Mouse (Mus musculus) layer of hippocampus, adult 18-20 months (tissue): Measurements from ENCODE around the gene Clcnka. TPM values are rescaled to one million over a fixed set of nuclear protein-coding genes. Genes with fewer than 3 reads are reported as not detected.

Source experiments
- DNase-seq, 2 experiments: peaks; one replicate each; pipeline ENCODE4 v3.0.0; 2022; ENCODE audit warnings: low spot score in 2 of 2
- microRNA-seq, 2 experiments: library from miRNA; unstranded; fragments of <30 nt; microRNA quantifications; one replicate each; pipeline ENCODE4 v1.2.0; 2021
- total RNA-seq, 2 experiments: library from RNA; stranded (reverse); gene quantifications; 2 replicates each; pipeline ENCODE4 v1.2.3; 2021

Gene Clcnka
- total RNA-seq, 2 experiments from 2014 or later, result not detected

DNA sequence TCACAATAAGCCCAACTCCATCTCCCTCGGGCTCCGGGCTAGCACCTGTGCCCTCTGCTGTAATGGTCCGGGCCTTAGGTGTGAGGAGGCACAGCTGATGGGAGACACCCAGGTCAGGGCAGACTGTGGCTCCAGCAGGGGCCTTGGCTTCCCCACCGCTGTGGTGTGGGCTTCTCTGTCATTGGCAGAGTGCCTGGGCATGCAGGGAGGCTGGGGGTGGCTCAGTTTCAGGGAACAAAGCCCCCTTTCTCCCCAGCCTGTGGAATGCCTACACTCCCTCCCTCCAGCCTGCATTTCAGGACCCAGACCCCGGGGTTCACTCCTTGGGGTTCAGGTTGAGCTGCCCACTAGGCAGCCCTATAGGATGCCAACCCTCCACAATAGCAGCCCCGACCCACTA, 62.3 kb downstream of the Clcnka start:
- DNase-seq, result no peak

DNA sequence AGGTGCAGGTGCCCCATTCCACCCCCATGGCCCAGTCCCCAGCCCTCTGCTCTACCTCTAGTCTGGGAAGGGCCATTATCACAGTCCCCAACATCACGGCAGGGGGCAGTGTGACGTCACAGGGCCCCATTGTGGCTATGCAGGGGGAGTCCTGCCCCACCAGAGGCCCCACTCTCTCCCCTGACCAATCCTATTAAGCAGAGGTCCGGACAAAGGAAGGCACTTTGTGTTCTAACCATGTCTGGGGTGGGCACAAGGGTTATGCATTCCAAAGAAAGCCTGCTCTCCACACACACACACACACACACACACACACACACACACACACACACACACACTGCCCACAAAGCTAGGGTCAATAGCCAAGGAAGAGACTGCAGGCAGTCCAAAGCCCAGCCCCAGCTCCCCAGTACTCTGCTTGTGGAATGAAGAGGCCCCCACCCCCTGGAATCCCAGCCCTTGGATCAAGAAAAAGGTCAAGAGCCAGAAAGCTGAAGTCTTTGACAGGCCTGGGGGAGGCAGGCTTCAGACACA, 63.2 kb downstream of the Clcnka start:
- DNase-seq, result no peak

DNA sequence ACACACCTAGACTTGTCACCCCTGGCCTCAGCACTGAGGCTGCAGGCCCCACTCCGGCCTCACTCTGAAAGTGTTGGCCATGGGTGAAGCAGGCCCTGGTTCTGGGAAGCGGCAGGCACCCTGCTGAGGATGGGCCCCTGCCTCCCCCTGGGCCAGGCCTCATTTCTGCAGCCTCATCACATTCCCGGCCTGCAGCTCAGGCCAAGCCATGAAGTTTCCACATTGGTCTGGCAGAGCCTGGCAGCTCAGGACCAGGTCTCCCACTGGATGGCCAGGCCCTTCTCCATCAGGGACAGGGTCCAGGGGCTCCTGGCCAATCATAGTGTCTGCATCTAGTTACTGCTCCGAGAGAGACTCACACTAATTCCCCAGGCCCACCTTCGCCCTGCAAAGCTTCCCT, 63.8 kb downstream of the Clcnka start:
- no peak for DNase-seq

Small RNAs within 50 kb of the gene (microRNA-seq; reads per million reads assigned to microRNA genes)
- 0 reads per million in 2 experiments for gene Gm25690

Other genes starting within 250 kb of the Clcnka start
- 1 to 10 TPM; 3.0 to 4.5 TPM for gene Rsg1, start 184.8 kb downstream of the Clcnka start, total RNA-seq
- gene Arhgef19, start 159.2 kb downstream of the Clcnka start, total RNA-seq, result 10 to 100 TPM; 19.3 to 19.9 TPM
- 1 to 10 TPM in 1 of 2 experiments, under 1 TPM in 1; 0.99 to 1.4 TPM for gene Epha2, start 97.5 kb downstream of the Clcnka start, total RNA-seq
- gene Fam131c, start 30.5 kb downstream of the Clcnka start, total RNA-seq, result 1 to 10 TPM; 3.1 to 3.9 TPM
- gene Clcnkb, start 17.3 kb upstream of the Clcnka start, total RNA-seq, result not detected
- not detected for gene Hspb7, start 22.1 kb upstream of the Clcnka start, total RNA-seq
- gene Srarp, start 37.4 kb upstream of the Clcnka start, total RNA-seq, result 1 to 10 TPM; 2.4 to 3.9 TPM
- gene Zbtb17, start 45.9 kb upstream of the Clcnka start, total RNA-seq, result 10 to 100 TPM; 32.4 to 36.4 TPM
- 10 to 100 TPM; 60.3 to 66.7 TPM for gene Spen, start 139.9 kb upstream of the Clcnka start, total RNA-seq
- under 1 TPM; 0.61 to 0.74 TPM for gene Fblim1, start 207.4 kb upstream of the Clcnka start, total RNA-seq
- under 1 TPM; 0.32 to 0.51 TPM for gene Tmem82, start 219.9 kb upstream of the Clcnka start, total RNA-seq
- gene Slc25a34, start 225.1 kb upstream of the Clcnka start, total RNA-seq, result 1 to 10 TPM; 4.1 to 4.2 TPM